Mouse (Mus musculus) MEL (cell line): Measurements from ENCODE around the gene Cd5l. TPM values are rescaled to one million over a fixed set of nuclear protein-coding genes. Genes with fewer than 3 reads are reported as not detected.

Experiments used
- DNase-seq: peaks from one replicate; pipeline ENCODE4 v3.0.0; 2011; ENCODE audit warnings: low read depth, low spot score
- H3K27ac ChIP-seq: 2 replicates; pipeline ENCODE4 v1.5.1; 2012; ENCODE audit warnings: low read depth, mild to moderate bottlenecking, control low read depth, low read length, moderate library complexity; ENCODE audit not compliant: control insufficient read depth
- H3K27me3 ChIP-seq, 2 experiments: fragments of 150-350 bp in 1 of 2; sonication (generic) in 1 of 2; 2 replicates each; pipeline ENCODE4 v1.6.1; 2012; ENCODE audit warnings: low read length in 2 of 2, mild to moderate bottlenecking in 2 of 2, improper control_type of control experiment in 1 of 2, moderate library complexity in 1 of 2; ENCODE audit not compliant: insufficient read depth in 2 of 2, control insufficient read depth in 1 of 2
- H3K36me3 ChIP-seq, 2 experiments: 2 replicates each; pipeline ENCODE4 v1.6.1; 2012 to 2014; ENCODE audit warnings: low read length in 2 of 2, improper control_type of control experiment in 1 of 2, inconsistent platforms in 1 of 2, mild to moderate bottlenecking in 1 of 2; ENCODE audit not compliant: insufficient read depth in 2 of 2, control insufficient read depth in 1 of 2
- H3K4me1 ChIP-seq, 2 experiments: fragments of 150-350 bp in 1 of 2; sonication (generic) in 1 of 2; 2 replicates each; pipeline ENCODE4 v1.6.1; 2012; ENCODE audit warnings: low read length in 2 of 2, improper control_type of control experiment in 1 of 2, mild to moderate bottlenecking in 1 of 2; ENCODE audit not compliant: insufficient read depth in 2 of 2, control insufficient read depth in 1 of 2
- H3K4me3 ChIP-seq, 2 experiments: fragments of 150-350 bp in 1 of 2; sonication (generic) in 1 of 2; 2 replicates each; pipeline ENCODE4 v1.5.1; 2012; ENCODE audit warnings: low read depth in 2 of 2, low read length in 2 of 2, mild to moderate bottlenecking in 2 of 2, moderate library complexity in 2 of 2, control low read depth in 1 of 2, improper control_type of control experiment in 1 of 2; ENCODE audit not compliant: control insufficient read depth in 1 of 2, insufficient read depth in 1 of 2
- H3K79me2 ChIP-seq: 2 replicates; pipeline ENCODE4 v1.6.1; 2012; ENCODE audit warnings: mild to moderate bottlenecking, low read length, moderate library complexity; ENCODE audit not compliant: control insufficient read depth, poor library complexity, insufficient read depth
- H3K9ac ChIP-seq: 2 replicates; pipeline ENCODE4 v1.6.1; 2012; ENCODE audit warnings: low read depth, mild to moderate bottlenecking, control low read depth, low read length, moderate library complexity; ENCODE audit not compliant: control insufficient read depth, poor library complexity, severe bottlenecking
- H3K9me3 ChIP-seq: fragments of 150-350 bp; sonication (generic); replicated peaks from 2 replicates; pipeline ENCODE4 v1.6.1; 2012; ENCODE audit warnings: mild to moderate bottlenecking, low read length, improper control_type of control experiment, moderate library complexity; ENCODE audit not compliant: insufficient read depth
- CHD2 ChIP-seq: IDR thresholded peaks from 2 replicates; pipeline ENCODE4 v1.6.1; 2011; ENCODE audit warnings: low read length, improper control_type of control experiment
- CTCF ChIP-seq, 3 experiments: IDR thresholded peaks in 2 of 3; conservative IDR thresholded peaks in 1 of 3; 2 replicates each; pipeline ENCODE4 v1.5.1; 2011 to 2012; ENCODE audit warnings: low read length in 3 of 3, low read depth in 2 of 3, mild to moderate bottlenecking in 2 of 3, improper control_type of control experiment in 1 of 3, inconsistent platforms in 1 of 3, mixed read lengths in 1 of 3, moderate library complexity in 1 of 3; ENCODE audit not compliant: control insufficient read depth in 1 of 3, insufficient read depth in 1 of 3, poor library complexity in 1 of 3, severe bottlenecking in 1 of 3
- E2F4 ChIP-seq: IDR thresholded peaks from 2 replicates; pipeline ENCODE4 v1.6.1; 2011; ENCODE audit warnings: low read depth, low read length, improper control_type of control experiment, borderline replicate concordance
- EP300 ChIP-seq, 2 experiments: IDR thresholded peaks; 2 replicates each; pipeline ENCODE4 v1.6.1; 2011; ENCODE audit warnings: improper control_type of control experiment in 2 of 2, low read length in 2 of 2, low read depth in 1 of 2, mild to moderate bottlenecking in 1 of 2
- GATA1 ChIP-seq: IDR thresholded peaks from 2 replicates; pipeline ENCODE4 v1.6.1; 2011; ENCODE audit warnings: low read depth, low read length, improper control_type of control experiment
- HCFC1 ChIP-seq: IDR thresholded peaks from 2 replicates; pipeline ENCODE4 v1.6.1; 2012; ENCODE audit warnings: low read depth, mild to moderate bottlenecking, inconsistent platforms, low read length, improper control_type of control experiment, moderate library complexity
- MAFK ChIP-seq: IDR thresholded peaks from 2 replicates; pipeline ENCODE4 v1.6.1; 2011; ENCODE audit warnings: low read depth, mild to moderate bottlenecking, low read length, improper control_type of control experiment, borderline replicate concordance
- MAX ChIP-seq: IDR thresholded peaks from 2 replicates; pipeline ENCODE4 v1.6.1; 2011; ENCODE audit warnings: low read length, improper control_type of control experiment
- NELFE ChIP-seq: IDR thresholded peaks from 2 replicates; pipeline ENCODE4 v1.6.1; 2011; ENCODE audit warnings: low read depth, low read length, improper control_type of control experiment
- POLR2A ChIP-seq, 2 experiments: IDR thresholded peaks; 2 replicates each; pipeline ENCODE4 v1.6.1; 2011 to 2012; ENCODE audit warnings: low read length in 2 of 2, mild to moderate bottlenecking in 2 of 2, control low read depth in 1 of 2, improper control_type of control experiment in 1 of 2, low read depth in 1 of 2, moderate library complexity in 1 of 2; ENCODE audit not compliant: control insufficient read depth in 1 of 2, insufficient read depth in 1 of 2, poor library complexity in 1 of 2
- POLR2AphosphoS2 ChIP-seq: IDR thresholded peaks from 2 replicates; pipeline ENCODE4 v1.6.1; 2011; ENCODE audit warnings: low read length, improper control_type of control experiment
- POLR2AphosphoS5 ChIP-seq: IDR thresholded peaks from 2 replicates; pipeline ENCODE4 v1.6.1; 2012; ENCODE audit warnings: low read depth, borderline replicate concordance, mild to moderate bottlenecking, inconsistent platforms, low read length, moderate library complexity, mixed read lengths
- SIN3A ChIP-seq: IDR thresholded peaks from 2 replicates; pipeline ENCODE4 v1.6.1; 2012; ENCODE audit warnings: low read length, improper control_type of control experiment, inconsistent platforms
- SMC3 ChIP-seq: IDR thresholded peaks from 2 replicates; pipeline ENCODE4 v1.6.1; 2011; ENCODE audit warnings: low read depth, low read length, improper control_type of control experiment
- TCF12 ChIP-seq: IDR thresholded peaks from 2 replicates; pipeline ENCODE4 v1.6.1; 2014; ENCODE audit warnings: low read depth, mild to moderate bottlenecking, inconsistent platforms, low read length, improper control_type of control experiment, moderate library complexity
- USF1 ChIP-seq: IDR thresholded peaks from 2 replicates; pipeline ENCODE4 v1.6.1; 2014; ENCODE audit warnings: low read depth, mild to moderate bottlenecking, inconsistent platforms, low read length, improper control_type of control experiment, moderate library complexity
- ZKSCAN1 ChIP-seq: IDR thresholded peaks from 2 replicates; pipeline ENCODE4 v1.6.1; 2012; ENCODE audit warnings: low read depth, mild to moderate bottlenecking, inconsistent platforms, low read length, improper control_type of control experiment, moderate library complexity
- ZMIZ1 ChIP-seq: IDR thresholded peaks from 2 replicates; pipeline ENCODE4 v1.6.1; 2012; ENCODE audit warnings: low read depth, mild to moderate bottlenecking, inconsistent platforms, low read length, improper control_type of control experiment, moderate library complexity
- polyA plus RNA-seq, 2 experiments: library from polyadenylated mRNA; stranded (reverse) in 1 of 2; unstranded in 1 of 2; fragments of >175 nt in 1 of 2; fragments of >200 nt in 1 of 2; gene quantifications; 2 replicates each; pipeline versions ENCODE4 v1.2.1 to v1.2.4; 2012; ENCODE audit warnings: low replicate concordance in 2 of 2, low read depth in 1 of 2; ENCODE audit not compliant: insufficient read length in 2 of 2, insufficient read depth in 1 of 2, missing spikeins in 1 of 2
- total RNA-seq: library from RNA; depleted of rRNA; stranded (reverse); fragments of 300-350 nt; gene quantifications from 2 replicates; pipeline ENCODE4 v1.2.3, GENCODE M21; 2012

The Cd5l gene
- total and polyA plus RNA-seq, 3 experiments: not detected

DNA sequence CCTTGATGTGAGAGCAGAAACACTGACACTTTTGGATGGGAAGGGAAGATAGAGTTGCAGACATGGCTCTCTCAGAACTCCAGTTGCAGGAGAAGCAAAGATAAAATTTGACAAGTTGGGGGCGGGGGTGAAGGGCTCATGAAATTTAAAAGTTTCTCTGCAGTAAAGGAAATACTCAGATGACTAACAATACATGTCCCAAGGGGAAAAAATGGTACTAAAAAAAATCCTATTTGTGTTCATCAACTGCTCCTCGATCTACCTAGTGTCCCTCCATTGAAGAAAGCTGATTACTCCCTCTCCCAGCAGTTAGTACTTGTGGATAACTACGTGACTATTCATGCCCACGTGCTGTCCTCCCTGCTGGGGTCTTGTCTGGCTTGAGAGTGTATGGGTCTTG is 41.1 kb downstream of the Cd5l start:
- no peak for DNase-seq

GRCm38 (mm10) chr3:87399906-87400305 is 42.2 kb downstream of the Cd5l start:
- H3K79me2 ChIP-seq: no peaks in the 10 kb centered on the region
- no peak for TF ChIP-seq MAX
- no peak for TF ChIP-seq SMC3
- no peak for TF ChIP-seq ZKSCAN1
- TF ChIP-seq, all 39 proteins: peak for 0
- H3K27me3 ChIP-seq: peaks cover 2 to 4% of the 10 kb centered on the region in 2 experiments; a peak in 3 of 4 replicates
- H3K9me3 ChIP-seq: no peaks in the 10 kb centered on the region
- no peaks in the 10 kb centered on the region for H3K36me3 ChIP-seq
- no peak for DNase-seq
- no peak overlapping the region for H3K27ac ChIP-seq
- no peak overlapping the region for H3K9ac ChIP-seq
- no peak overlapping the region for H3K4me3 ChIP-seq
- no peaks in the 10 kb centered on the region for H3K4me1 ChIP-seq

More for the DNA sequence above, 41.1 kb downstream of the Cd5l start:
- H3K79me2 ChIP-seq: no peaks in the 10 kb centered on the region
- no peak overlapping the region for H3K27ac ChIP-seq
- no peaks in the 10 kb centered on the region for H3K4me1 ChIP-seq
- no peak for TF ChIP-seq ZMIZ1
- TF ChIP-seq POLR2A (IDR thresholded peaks at IDR 0.05; ENCODE audit: control insufficient read depth in 1 of 2, insufficient read depth in 1 of 2, low read depth in 1 of 2, low read length in 2 of 2, poor library complexity in 1 of 2): no peak
- TF ChIP-seq NELFE: no peak
- no peak for TF ChIP-seq E2F4
- no peak for TF ChIP-seq CHD2
- TF ChIP-seq POLR2AphosphoS2: no peak
- no peak for TF ChIP-seq POLR2AphosphoS5
- H3K4me3 ChIP-seq: no peak overlapping the region
- H3K27me3 ChIP-seq: peaks cover 2 to 4% of the 10 kb centered on the region in 2 experiments; a peak in 3 of 4 replicates
- no peaks in the 10 kb centered on the region for H3K36me3 ChIP-seq
- no peak overlapping the region for H3K9ac ChIP-seq
- H3K9me3 ChIP-seq: no peaks in the 10 kb centered on the region

DNA sequence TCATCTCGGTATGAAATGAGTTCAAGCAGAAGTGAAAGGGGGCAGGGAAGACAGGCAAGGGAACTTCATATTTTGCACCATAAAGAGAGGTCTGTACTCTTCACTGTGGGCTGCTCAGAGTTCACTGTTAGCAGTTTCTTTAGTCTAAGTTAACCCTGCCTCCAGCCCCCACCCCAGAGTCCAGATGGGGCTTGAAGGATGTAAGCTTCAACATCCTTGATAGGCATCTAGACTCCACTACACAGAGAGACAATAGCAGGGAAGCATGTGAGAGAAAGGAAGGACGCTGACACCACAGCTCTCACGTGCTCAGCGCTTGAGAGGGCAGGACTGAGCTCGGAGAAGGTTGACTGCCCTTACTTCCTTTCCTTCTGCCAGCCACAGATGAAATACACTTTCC is 43.6 kb downstream of the Cd5l start:
- Histone ChIP-seq H3K9me3 (no peaks in the 10 kb centered on the region), H3K4me3 (no peak overlapping the region), H3K4me1 (no peaks in the 10 kb centered on the region), H3K36me3 (no peaks in the 10 kb centered on the region), H3K27ac (no peak overlapping the region), H3K27me3 (peaks cover 2 to 4% of the 10 kb centered on the region in 2 experiments; a peak in 3 of 4 replicates), H3K79me2 (no peaks in the 10 kb centered on the region), H3K9ac (no peak overlapping the region)
- DNase-seq: no peak
- TF ChIP-seq USF1 (no peak), ZKSCAN1 (no peak), MAX (no peak), SIN3A (no peak), CTCF (IDR thresholded peaks at IDR 0.05 in 2 of 3, conservative IDR thresholded peaks at IDR 0.05 in 1 of 3; ENCODE audit: control insufficient read depth in 1 of 3, insufficient read depth in 1 of 3, low read depth in 2 of 3, low read length in 3 of 3, poor library complexity in 1 of 3, severe bottlenecking in 1 of 3) (no peak), EP300 (IDR thresholded peaks at IDR 0.05; ENCODE audit: low read depth in 1 of 2, low read length in 2 of 2) (no peak), HCFC1 (no peak), MAFK (no peak), POLR2AphosphoS5 (no peak), TCF12 (no peak), GATA1 (no peak)
